Mouse (Mus musculus): Measurements from ENCODE around the gene Csnk1e.

The Csnk1e gene

GRCm38 (mm10) chr15:79424602-79425001 lies 30.8 kb downstream of the Csnk1e start:
- in situ Hi-C loops (cut with MboI, MseI), result no loop called here

GRCm38 (mm10) chr15:79422715-79423243 lies 32.6 kb downstream of the Csnk1e start:
- in situ Hi-C loops (cut with MboI, MseI), result no loop called here

GRCm38 (mm10) chr15:79418677-79419076 lies 36.7 kb downstream of the Csnk1e start:
- in situ Hi-C loops (cut with MboI, MseI), result no loop called here

GRCm38 (mm10) chr15:79418265-79418664 lies 37.1 kb downstream of the Csnk1e start:
- in situ Hi-C loops (cut with MboI, MseI), result no loop called here

GRCm38 (mm10) chr15:79417379-79417778 lies 38.0 kb downstream of the Csnk1e start:
- in situ Hi-C loops (cut with MboI, MseI), result no loop called here

- in situ Hi-C loops (cut with MboI, MseI), result no loop called here
Measured at GRCm38 (mm10) chr15:79416460-79417085, 38.8 kb downstream of the Csnk1e start.

- in situ Hi-C loops (cut with MboI, MseI), result no loop called here
Measured at GRCm38 (mm10) chr15:79414513-79414912, 40.9 kb downstream of the Csnk1e start.

- in situ Hi-C loops (cut with MboI, MseI), result no loop called here
Measured at GRCm38 (mm10) chr15:79413802-79414201, 41.6 kb downstream of the Csnk1e start.

GRCm38 (mm10) chr15:79413201-79413600 lies 42.2 kb downstream of the Csnk1e start:
- in situ Hi-C loops (cut with MboI, MseI), result no loop called here

GRCm38 (mm10) chr15:79411363-79412065 lies 43.9 kb downstream of the Csnk1e start:
- in situ Hi-C loops (cut with MboI, MseI), result no loop called here

- in situ Hi-C loops (cut with MboI, MseI), result no loop called here
Measured at GRCm38 (mm10) chr15:79409077-79409573, 46.2 kb downstream of the Csnk1e start.

GRCm38 (mm10) chr15:79406564-79406963 lies 48.8 kb downstream of the Csnk1e start:
- in situ Hi-C loops (cut with MboI, MseI), result no loop called here

- in situ Hi-C loops (cut with MboI, MseI), result no loop called here
Measured at GRCm38 (mm10) chr15:79404277-79404676, 51.1 kb downstream of the Csnk1e start.

GRCm38 (mm10) chr15:79403763-79404210 lies 51.6 kb downstream of the Csnk1e start:
- in situ Hi-C loops (cut with MboI, MseI), result no loop called here

- in situ Hi-C loops (cut with MboI, MseI), result no loop called here
Measured at GRCm38 (mm10) chr15:79402836-79403762, 52.3 kb downstream of the Csnk1e start, which contains the start of gene Tmem184b. Gene Tmem184b, minus strand, starts transcription at chr15:79403569.

GRCm38 (mm10) chr15:79402176-79402575 lies 53.2 kb downstream of the Csnk1e start:
- in situ Hi-C loops (cut with MboI, MseI), result no loop called here

GRCm38 (mm10) chr15:79400975-79401365 lies 54.4 kb downstream of the Csnk1e start:
- in situ Hi-C loops (cut with MboI, MseI), result no loop called here

- in situ Hi-C loops (cut with MboI, MseI), result no loop called here
Measured at GRCm38 (mm10) chr15:79400134-79400974, 55.0 kb downstream of the Csnk1e start.

GRCm38 (mm10) chr15:79399231-79400052 lies 55.9 kb downstream of the Csnk1e start:
- in situ Hi-C loops (cut with MboI, MseI), result no loop called here

- in situ Hi-C loops (cut with MboI, MseI), result no loop called here
Measured at GRCm38 (mm10) chr15:79396736-79397135, 58.6 kb downstream of the Csnk1e start.

Measured in T-helper 1 cell (primary cell).